Mouse (Mus musculus) MEL (cell line): ENCODE measurements at regions not wholly inside any gene's neighbourhood (a gene's known extent, or its start where the extent isn't known, plus 50 kb on each side); places are given as distances from the start of the nearest gene placed in this dataset.

Experiments
- DNase-seq: peaks from one replicate; pipeline ENCODE4 v3.0.0; 2011; ENCODE audit warnings: low read depth, low spot score
- H3K27ac ChIP-seq: 2 replicates; pipeline ENCODE4 v1.5.1; 2012; ENCODE audit warnings: low read depth, mild to moderate bottlenecking, control low read depth, low read length, moderate library complexity; ENCODE audit not compliant: control insufficient read depth
- H3K27me3 ChIP-seq, 2 experiments: fragments of 150-350 bp in 1 of 2; sonication (generic) in 1 of 2; 2 replicates each; pipeline ENCODE4 v1.6.1; 2012; ENCODE audit warnings: low read length in 2 of 2, mild to moderate bottlenecking in 2 of 2, improper control_type of control experiment in 1 of 2, moderate library complexity in 1 of 2; ENCODE audit not compliant: insufficient read depth in 2 of 2, control insufficient read depth in 1 of 2
- H3K36me3 ChIP-seq, 2 experiments: 2 replicates each; pipeline ENCODE4 v1.6.1; 2012 to 2014; ENCODE audit warnings: low read length in 2 of 2, improper control_type of control experiment in 1 of 2, inconsistent platforms in 1 of 2, mild to moderate bottlenecking in 1 of 2; ENCODE audit not compliant: insufficient read depth in 2 of 2, control insufficient read depth in 1 of 2
- H3K4me1 ChIP-seq, 2 experiments: fragments of 150-350 bp in 1 of 2; sonication (generic) in 1 of 2; 2 replicates each; pipeline ENCODE4 v1.6.1; 2012; ENCODE audit warnings: low read length in 2 of 2, improper control_type of control experiment in 1 of 2, mild to moderate bottlenecking in 1 of 2; ENCODE audit not compliant: insufficient read depth in 2 of 2, control insufficient read depth in 1 of 2
- H3K4me3 ChIP-seq, 2 experiments: fragments of 150-350 bp in 1 of 2; sonication (generic) in 1 of 2; 2 replicates each; pipeline ENCODE4 v1.5.1; 2012; ENCODE audit warnings: low read depth in 2 of 2, low read length in 2 of 2, mild to moderate bottlenecking in 2 of 2, moderate library complexity in 2 of 2, control low read depth in 1 of 2, improper control_type of control experiment in 1 of 2; ENCODE audit not compliant: control insufficient read depth in 1 of 2, insufficient read depth in 1 of 2
- H3K79me2 ChIP-seq: 2 replicates; pipeline ENCODE4 v1.6.1; 2012; ENCODE audit warnings: mild to moderate bottlenecking, low read length, moderate library complexity; ENCODE audit not compliant: control insufficient read depth, poor library complexity, insufficient read depth
- H3K9ac ChIP-seq: 2 replicates; pipeline ENCODE4 v1.6.1; 2012; ENCODE audit warnings: low read depth, mild to moderate bottlenecking, control low read depth, low read length, moderate library complexity; ENCODE audit not compliant: control insufficient read depth, poor library complexity, severe bottlenecking
- H3K9me3 ChIP-seq: fragments of 150-350 bp; sonication (generic); replicated peaks from 2 replicates; pipeline ENCODE4 v1.6.1; 2012; ENCODE audit warnings: mild to moderate bottlenecking, low read length, improper control_type of control experiment, moderate library complexity; ENCODE audit not compliant: insufficient read depth
- CHD1 ChIP-seq: IDR thresholded peaks from 2 replicates; pipeline ENCODE4 v1.6.1; 2012; ENCODE audit warnings: low read depth, mild to moderate bottlenecking, inconsistent platforms, low read length, improper control_type of control experiment
- E2F4 ChIP-seq: IDR thresholded peaks from 2 replicates; pipeline ENCODE4 v1.6.1; 2011; ENCODE audit warnings: low read depth, low read length, improper control_type of control experiment, borderline replicate concordance
- ELF1 ChIP-seq: IDR thresholded peaks from 2 replicates; pipeline ENCODE4 v1.6.1; 2014; ENCODE audit warnings: low read depth, mild to moderate bottlenecking, inconsistent platforms, low read length, improper control_type of control experiment, moderate library complexity
- GABPA ChIP-seq: IDR thresholded peaks from 2 replicates; pipeline ENCODE4 v1.6.1; 2012; ENCODE audit warnings: low read depth, mild to moderate bottlenecking, inconsistent platforms, low read length, improper control_type of control experiment, moderate library complexity
- MEF2A ChIP-seq: IDR thresholded peaks from 2 replicates; pipeline ENCODE4 v1.6.1; 2014; ENCODE audit warnings: low read depth, mild to moderate bottlenecking, inconsistent platforms, low read length, improper control_type of control experiment; ENCODE audit not compliant: poor library complexity, insufficient replicate concordance, severe bottlenecking; ENCODE audit errors: extremely low read depth
- MXI1 ChIP-seq: IDR thresholded peaks from 2 replicates; pipeline ENCODE4 v1.6.1; 2011; ENCODE audit warnings: mild to moderate bottlenecking, low read depth, low read length, improper control_type of control experiment
- POLR2A ChIP-seq, 2 experiments: IDR thresholded peaks; 2 replicates each; pipeline ENCODE4 v1.6.1; 2011 to 2012; ENCODE audit warnings: low read length in 2 of 2, mild to moderate bottlenecking in 2 of 2, control low read depth in 1 of 2, improper control_type of control experiment in 1 of 2, low read depth in 1 of 2, moderate library complexity in 1 of 2; ENCODE audit not compliant: control insufficient read depth in 1 of 2, insufficient read depth in 1 of 2, poor library complexity in 1 of 2
- POLR2AphosphoS2 ChIP-seq: IDR thresholded peaks from 2 replicates; pipeline ENCODE4 v1.6.1; 2011; ENCODE audit warnings: low read length, improper control_type of control experiment
- POLR2AphosphoS5 ChIP-seq: IDR thresholded peaks from 2 replicates; pipeline ENCODE4 v1.6.1; 2012; ENCODE audit warnings: low read depth, borderline replicate concordance, mild to moderate bottlenecking, inconsistent platforms, low read length, moderate library complexity, mixed read lengths
- ZC3H11A ChIP-seq: IDR thresholded peaks from 2 replicates; pipeline ENCODE4 v1.6.1; 2012; ENCODE audit warnings: low read depth, mild to moderate bottlenecking, inconsistent platforms, low read length, improper control_type of control experiment
- ZNF384 ChIP-seq: IDR thresholded peaks from 2 replicates; pipeline ENCODE4 v1.6.1; 2012; ENCODE audit warnings: low read depth, mild to moderate bottlenecking, inconsistent platforms, low read length, improper control_type of control experiment

GRCm38 (mm10) chr12:15114793-15115192 lies 701.9 kb downstream of the Trib2 start:
- Histone ChIP-seq H3K27ac (no peak overlapping the region), H3K79me2 (no peaks in the 10 kb centered on the region), H3K36me3 (no peaks in the 10 kb centered on the region), H3K4me3 (no peak overlapping the region), H3K9ac (no peak overlapping the region), H3K9me3 (no peaks in the 10 kb centered on the region), H3K4me1 (no peaks in the 10 kb centered on the region), H3K27me3 (no peaks in the 10 kb centered on the region)
- no peak for DNase-seq
- TF ChIP-seq MXI1 (no peak), E2F4 (no peak), POLR2A (IDR thresholded peaks at IDR 0.05; ENCODE audit: control insufficient read depth in 1 of 2, insufficient read depth in 1 of 2, low read depth in 1 of 2, low read length in 2 of 2, poor library complexity in 1 of 2) (no peak)

GRCm38 (mm10) chr12:15111049-15111448 lies 705.7 kb downstream of the Trib2 start:
- no peak overlapping the region for H3K4me3 ChIP-seq
- no peak for DNase-seq
- H3K36me3 ChIP-seq = no peaks in the 10 kb centered on the region
- no peaks in the 10 kb centered on the region for H3K4me1 ChIP-seq
- no peaks in the 10 kb centered on the region for H3K79me2 ChIP-seq
- no peak for TF ChIP-seq POLR2AphosphoS5
- TF ChIP-seq POLR2AphosphoS2 = no peak
- TF ChIP-seq CHD1 = no peak
- no peak for TF ChIP-seq MEF2A
- TF ChIP-seq ELF1 = no peak
- H3K9ac ChIP-seq = no peak overlapping the region
- H3K27ac ChIP-seq = no peak overlapping the region
- no peaks in the 10 kb centered on the region for H3K27me3 ChIP-seq
- H3K9me3 ChIP-seq = no peaks in the 10 kb centered on the region

- Histone ChIP-seq H3K9me3 (no peaks in the 10 kb centered on the region), H3K4me3 (no peak overlapping the region), H3K27ac (no peak overlapping the region), H3K27me3 (no peaks in the 10 kb centered on the region), H3K36me3 (no peaks in the 10 kb centered on the region), H3K79me2 (no peaks in the 10 kb centered on the region), H3K9ac (no peak overlapping the region), H3K4me1 (no peaks in the 10 kb centered on the region)
- no peak for DNase-seq
- TF ChIP-seq GABPA (no peak), ZC3H11A (no peak), ZNF384 (no peak)
Measured at GRCm38 (mm10) chr12:15104876-15105275, 711.8 kb downstream of the Trib2 start.
